Mouse (Mus musculus) liver, embryonic 11.5 days (tissue): ENCODE results near the gene Ms4a14. TPM values are rescaled to one million over a fixed set of nuclear protein-coding genes. Genes with fewer than 3 reads are reported as not detected.

Experiments used
- polyA plus RNA-seq: library from polyadenylated mRNA; unstranded; fragments of >200 nt; fragmentation: Nextera tagmentation; extraction: Ambion mirVana; gene quantifications from 2 replicates; pipeline ENCODE4 v1.2.1, GENCODE M21; 2014

Gene Ms4a14
- polyA plus RNA-seq, 1 experiment from 2014 or later, result not detected

Other genes with a start within 250 kb of the Ms4a14 start
- gene Ms4a8a, start 233.4 kb downstream of the Ms4a14 start, polyA plus RNA-seq, result not detected in 2 replicates
- gene 1700017D01Rik, start 183.6 kb downstream of the Ms4a14 start, polyA plus RNA-seq, result not detected in 2 replicates
- gene 1700025F22Rik, start 149.1 kb downstream of the Ms4a14 start, polyA plus RNA-seq, result not detected in 2 replicates
- gene Ms4a13, start 117.7 kb downstream of the Ms4a14 start, polyA plus RNA-seq, result not detected in 2 replicates
- not detected in 2 replicates for gene Ms4a12, start 82.0 kb downstream of the Ms4a14 start, polyA plus RNA-seq
- gene Ms4a1, start 48.2 kb downstream of the Ms4a14 start, polyA plus RNA-seq, result 0.12 TPM in 1 of 2 replicates, not detected in the other
- not detected in 2 replicates for gene Ms4a5, start 30.6 kb downstream of the Ms4a14 start, polyA plus RNA-seq
- gene Ms4a7, start 21.7 kb upstream of the Ms4a14 start, polyA plus RNA-seq, result 1.1 and 1.3 TPM in 2 replicates
- 1.3 and 2.2 TPM in 2 replicates for gene Ms4a4a, start 61.1 kb upstream of the Ms4a14 start, polyA plus RNA-seq
- 0.56 TPM in 1 of 2 replicates, not detected in the other for gene Ms4a4c, start 90.3 kb upstream of the Ms4a14 start, polyA plus RNA-seq
- not detected in 2 replicates for gene Ms4a4b, start 129.1 kb upstream of the Ms4a14 start, polyA plus RNA-seq
- gene Ms4a6c, start 154.9 kb upstream of the Ms4a14 start, polyA plus RNA-seq, result 2.6 and 3.2 TPM in 2 replicates
- not detected in 2 replicates for gene Gm8369, start 171.5 kb upstream of the Ms4a14 start, polyA plus RNA-seq
- gene Ms4a6b, start 202.1 kb upstream of the Ms4a14 start, polyA plus RNA-seq, result 2.3 and 2.4 TPM in 2 replicates
- gene Ms4a4d, start 222.3 kb upstream of the Ms4a14 start, polyA plus RNA-seq, result 0.29 and 0.31 TPM in 2 replicates